Mouse (Mus musculus) ES-E14 (cell line): ENCODE data around the gene Mybbp1a.
"Not testable (repeated sequence)": the region's sequence is repeated elsewhere in the genome, so short reads cannot be mapped to it uniquely, and the experiment has no call there.

ENCODE experiments used
- HCFC1 ChIP-seq: IDR thresholded peaks from 2 replicates; pipeline ENCODE4 v1.6.1; 2012; ENCODE audit warnings: low read length, inconsistent platforms, borderline replicate concordance; ENCODE audit not compliant: insufficient read depth
- MAFK ChIP-seq: IDR thresholded peaks from 2 replicates; pipeline ENCODE4 v1.6.1; 2014; ENCODE audit warnings: mild to moderate bottlenecking, low read depth, low read length, inconsistent platforms; ENCODE audit not compliant: insufficient read depth
- ZC3H11A ChIP-seq: IDR thresholded peaks from 2 replicates; pipeline ENCODE4 v1.6.1; 2012; ENCODE audit warnings: low read depth, mild to moderate bottlenecking, inconsistent platforms, low read length, borderline replicate concordance

- TF ChIP-seq MAFK, ZC3H11A, HCFC1: not testable (repeated sequence)
Measured at GRCm38 (mm10) chr11:72430311-72431068, 10.7 kb upstream of the Mybbp1a start.
